Mouse (Mus musculus) testis, adult 2 months (tissue): ENCODE data around the gene Mbd4.

Experiments used
- CTCF ChIP-seq: fragments of 200-500 bp; IDR thresholded peaks from 2 replicates; pipeline ENCODE4 v1.5.1; 2012; ENCODE audit warnings: low read depth, mild to moderate bottlenecking, inconsistent platforms, low read length, moderate library complexity; ENCODE audit not compliant: control insufficient read depth, insufficient read depth, insufficient replicate concordance
- POLR2A ChIP-seq: fragments of 200-500 bp; IDR thresholded peaks from 2 replicates; pipeline ENCODE4 v1.6.1; 2012; ENCODE audit warnings: low read depth, mild to moderate bottlenecking, inconsistent platforms, low read length, moderate library complexity; ENCODE audit not compliant: control insufficient read depth

GRCm38 (mm10) chr6:115896346-115896745 lies 43.2 kb upstream of the Mbd4 start:
- TF ChIP-seq POLR2A (no peak), CTCF (no peak)
